Mouse (Mus musculus): ENCODE results near the gene 2200002D01Rik. TPM values are rescaled to one million over a fixed set of nuclear protein-coding genes. Genes with fewer than 3 reads are reported as not detected.

Gene 2200002D01Rik
- polyA plus RNA-seq, 1 experiment from 2014 or later: 3.1 TPM

DNA sequence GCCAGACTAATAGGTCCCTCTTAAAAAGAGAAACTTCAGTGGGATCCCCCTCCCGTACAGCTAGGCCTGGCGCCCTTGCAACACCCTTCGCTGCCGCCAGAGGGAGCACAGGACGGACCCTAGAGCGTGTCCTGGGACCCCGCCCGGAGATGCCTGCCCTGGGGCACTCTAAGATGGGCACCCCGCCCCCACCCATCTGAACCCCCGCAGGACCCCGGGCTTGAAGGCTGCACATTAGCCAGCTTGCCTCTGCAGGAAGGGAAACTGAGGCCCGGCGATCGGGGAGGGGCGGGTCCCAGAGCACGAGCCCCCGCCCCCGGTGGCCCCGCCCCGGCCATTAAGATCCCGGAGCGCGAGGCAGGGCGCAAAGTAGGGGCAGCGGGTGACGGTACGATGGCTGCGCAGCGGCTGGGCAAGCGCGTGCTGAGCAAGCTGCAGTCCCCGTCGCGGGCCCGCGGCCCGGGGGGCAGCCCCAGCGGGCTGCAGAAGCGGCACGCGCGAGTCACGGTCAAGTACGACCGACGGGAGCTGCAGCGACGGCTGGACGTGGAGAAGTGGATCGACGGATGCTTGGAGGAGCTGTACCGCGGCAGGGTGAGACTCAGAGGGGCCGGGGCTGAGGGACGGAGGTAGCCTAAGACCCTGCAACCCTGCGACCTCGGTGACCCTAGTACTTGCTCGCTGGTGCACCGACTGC lies 40.8 kb upstream of the 2200002D01Rik start, which contains the start of gene Ppp1r14a:
Gene Ppp1r14a, plus strand, starts transcription at position 367 of the 697 bp plus-strand sequence.
- H3K9me3 ChIP-seq (replicated peaks): no peaks in the 10 kb centered on the region
- peaks cover 29% of the 10 kb centered on the region for H3K27me3 ChIP-seq
- H3K4me2 ChIP-seq: peak within 1 kb of the TSS; percentile 79
- H3K9ac ChIP-seq: peak within 1 kb of the TSS; percentile 55
- peak; percentile 59 for DNase-seq
- peaks cover 48% of the 10 kb centered on the region for H3K4me1 ChIP-seq (replicated peaks)
- peak within 1 kb of the TSS; percentile 57 for H3K4me3 ChIP-seq (replicated peaks)
- no peak within 1 kb of the TSS for H3K27ac ChIP-seq
- no peaks in the 10 kb centered on the region for H3K36me3 ChIP-seq
- 2% methylated on average over 59 of the region's 59 CpGs for WGBS (ENCODE audit: insufficient replicate concordance)
- peak; percentile 54 for ATAC-seq (ENCODE audit: low read depth)

DNA sequence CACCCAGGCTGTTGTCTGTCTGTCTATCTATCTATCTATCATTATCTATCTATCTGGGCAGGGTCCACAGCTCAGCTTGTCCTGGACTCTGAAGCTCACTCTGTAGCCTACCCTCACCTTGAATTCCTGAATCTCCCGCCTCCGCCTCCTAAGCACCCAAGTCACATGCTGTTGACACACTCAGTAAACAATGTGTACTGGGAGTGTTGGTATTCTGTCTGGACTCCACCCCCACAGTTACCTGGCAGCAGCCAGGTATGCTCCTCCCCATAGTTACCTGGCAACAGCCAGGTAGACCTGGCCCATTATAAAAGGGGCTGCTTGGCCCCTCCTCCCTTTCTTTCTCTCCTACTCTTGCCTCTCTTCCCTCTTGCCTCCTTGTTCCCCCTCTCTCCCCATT lies 39.8 kb upstream of the 2200002D01Rik start:
- H3K4me1 ChIP-seq (replicated peaks): peaks cover 42% of the 10 kb centered on the region
- peaks cover 26% of the 10 kb centered on the region for H3K27me3 ChIP-seq
- H3K36me3 ChIP-seq: no peaks in the 10 kb centered on the region
- no peak overlapping the region for H3K4me2 ChIP-seq
- no peak overlapping the region for H3K27ac ChIP-seq
- no peak for ATAC-seq (ENCODE audit: low read depth)
- no peaks in the 10 kb centered on the region for H3K9me3 ChIP-seq (replicated peaks)
- H3K4me3 ChIP-seq (replicated peaks): no peak overlapping the region
- 72% methylated on average over 2 of the region's 2 CpGs for WGBS (ENCODE audit: insufficient replicate concordance)
- H3K9ac ChIP-seq: no peak overlapping the region
- no peak for DNase-seq

DNA sequence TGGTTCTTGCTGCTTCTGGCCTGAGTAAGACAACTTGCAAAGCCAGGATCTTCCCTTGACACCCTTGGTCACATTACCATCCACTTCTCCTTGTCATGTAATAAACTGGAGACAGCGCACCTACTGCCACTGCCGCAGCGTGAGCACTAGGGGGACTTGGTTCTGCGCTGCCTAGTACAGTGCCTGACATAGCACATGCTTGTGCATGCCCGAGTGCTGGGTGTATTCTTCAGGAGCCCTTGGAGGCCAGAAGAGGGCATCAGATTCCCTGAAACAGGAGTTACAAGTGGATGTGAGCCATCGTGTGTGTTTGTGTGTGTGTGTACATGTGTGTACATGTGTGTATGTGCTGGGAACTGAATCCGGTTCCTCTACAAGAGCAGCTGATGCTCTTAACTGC lies 39.2 kb upstream of the 2200002D01Rik start:
- Histone ChIP-seq H3K4me2 (no peak overlapping the region), H3K4me1 (replicated peaks) (peaks cover 36% of the 10 kb centered on the region), H3K9ac (no peak overlapping the region), H3K9me3 (replicated peaks) (no peaks in the 10 kb centered on the region), H3K27ac (no peak overlapping the region), H3K36me3 (no peaks in the 10 kb centered on the region), H3K27me3 (peaks cover 31% of the 10 kb centered on the region), H3K4me3 (replicated peaks) (no peak overlapping the region)
- ATAC-seq (ENCODE audit: low read depth) (no peak), DNase-seq (no peak)
- 74% methylated on average over 7 of the region's 7 CpGs for WGBS (ENCODE audit: insufficient replicate concordance)

DNA sequence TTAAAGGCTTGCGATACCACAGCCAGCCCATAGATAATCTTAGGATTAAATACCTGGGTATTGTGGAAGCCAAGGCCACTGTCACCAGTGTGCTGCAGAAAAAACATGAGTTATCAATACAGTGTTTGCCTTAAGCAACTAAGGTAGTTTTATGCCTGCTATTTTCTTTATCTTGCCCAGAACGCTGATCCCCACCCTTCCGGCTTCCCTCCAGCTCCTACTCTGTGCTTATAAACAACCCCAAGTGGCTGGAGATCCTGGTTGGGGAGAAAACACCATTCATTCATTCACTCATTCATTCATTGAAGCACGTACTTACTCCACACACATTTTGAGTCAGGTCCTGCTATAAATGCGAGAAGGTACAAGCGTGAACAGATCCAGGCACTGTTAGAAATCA lies 36.3 kb upstream of the 2200002D01Rik start:
- DNase-seq: no peak
- no peak overlapping the region for H3K4me3 ChIP-seq (replicated peaks)
- no peak overlapping the region for H3K4me2 ChIP-seq
- H3K27me3 ChIP-seq: peaks cover 41% of the 10 kb centered on the region
- H3K4me1 ChIP-seq (replicated peaks): peaks cover 40% of the 10 kb centered on the region
- no peaks in the 10 kb centered on the region for H3K36me3 ChIP-seq
- 75% methylated on average over 6 of the region's 6 CpGs for WGBS (ENCODE audit: insufficient replicate concordance)
- no peak overlapping the region for H3K9ac ChIP-seq
- ATAC-seq (ENCODE audit: low read depth): no peak
- no peak overlapping the region for H3K27ac ChIP-seq
- no peaks in the 10 kb centered on the region for H3K9me3 ChIP-seq (replicated peaks)

DNA sequence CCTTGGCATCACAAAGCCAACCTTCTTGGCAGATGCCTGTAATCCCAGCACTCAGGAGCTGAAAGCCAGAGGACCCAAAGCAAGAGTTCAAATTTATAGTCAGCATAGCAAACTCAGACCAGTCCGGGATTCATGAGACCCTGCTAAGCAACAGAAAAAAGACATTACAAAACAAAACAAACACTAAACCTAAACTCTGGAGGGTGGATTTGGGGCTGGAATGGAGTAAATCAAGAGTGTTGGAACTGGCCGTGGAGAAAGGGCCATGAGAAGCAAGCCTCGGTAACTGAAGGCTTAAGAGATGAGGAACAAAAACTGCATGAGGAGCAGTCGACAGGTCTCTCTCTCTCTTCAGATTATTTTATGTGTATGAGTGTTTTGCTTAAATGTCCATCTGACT lies 35.6 kb upstream of the 2200002D01Rik start:
- WGBS (ENCODE audit: insufficient replicate concordance): 61% methylated on average over 4 of the region's 4 CpGs
- Histone ChIP-seq H3K9ac (no peak overlapping the region), H3K4me3 (replicated peaks) (no peak overlapping the region), H3K4me1 (replicated peaks) (peaks cover 33% of the 10 kb centered on the region), H3K36me3 (no peaks in the 10 kb centered on the region), H3K4me2 (no peak overlapping the region), H3K9me3 (replicated peaks) (no peaks in the 10 kb centered on the region), H3K27ac (no peak overlapping the region), H3K27me3 (peaks cover 36% of the 10 kb centered on the region)
- DNase-seq: no peak
- no peak for ATAC-seq (ENCODE audit: low read depth)

DNA sequence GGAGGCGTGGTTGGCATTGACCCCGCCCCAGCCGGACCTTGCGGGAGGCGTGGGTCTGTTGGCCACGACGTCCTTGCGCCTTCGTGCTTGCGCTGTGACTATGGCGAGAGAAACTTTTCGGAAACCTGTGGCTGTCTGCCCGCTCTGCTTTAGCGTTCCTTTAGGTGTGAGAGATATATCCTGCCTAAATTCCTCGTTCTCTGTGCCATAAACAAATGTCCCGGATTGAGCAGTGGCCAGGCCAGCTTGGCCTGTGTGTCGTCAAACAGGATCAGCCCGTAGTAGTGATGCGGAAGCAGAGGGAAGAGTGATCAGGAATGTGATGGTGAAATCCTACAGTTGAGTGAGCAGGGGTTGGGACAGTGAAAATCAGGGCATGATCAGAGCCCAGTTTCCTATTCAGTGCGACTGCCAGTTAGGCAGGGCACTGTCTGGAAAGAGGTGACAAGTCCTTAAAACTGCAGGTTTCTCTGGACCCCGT lies 33.8 kb upstream of the 2200002D01Rik start:
- Histone ChIP-seq H3K4me3 (replicated peaks) (peak overlapping the region; percentile 65), H3K9ac (peak overlapping the region; percentile 53), H3K4me1 (replicated peaks) (peaks cover 29% of the 10 kb centered on the region), H3K27me3 (peaks cover 28% of the 10 kb centered on the region), H3K27ac (no peak overlapping the region), H3K9me3 (replicated peaks) (no peaks in the 10 kb centered on the region), H3K36me3 (no peaks in the 10 kb centered on the region), H3K4me2 (peak overlapping the region; percentile 88)
- DNase-seq: no peak
- 14% methylated on average over 21 of the region's 21 CpGs for WGBS (ENCODE audit: insufficient replicate concordance)
- ATAC-seq (ENCODE audit: low read depth): peak; percentile 19; the same call in 1 of the 2 replicates

DNA sequence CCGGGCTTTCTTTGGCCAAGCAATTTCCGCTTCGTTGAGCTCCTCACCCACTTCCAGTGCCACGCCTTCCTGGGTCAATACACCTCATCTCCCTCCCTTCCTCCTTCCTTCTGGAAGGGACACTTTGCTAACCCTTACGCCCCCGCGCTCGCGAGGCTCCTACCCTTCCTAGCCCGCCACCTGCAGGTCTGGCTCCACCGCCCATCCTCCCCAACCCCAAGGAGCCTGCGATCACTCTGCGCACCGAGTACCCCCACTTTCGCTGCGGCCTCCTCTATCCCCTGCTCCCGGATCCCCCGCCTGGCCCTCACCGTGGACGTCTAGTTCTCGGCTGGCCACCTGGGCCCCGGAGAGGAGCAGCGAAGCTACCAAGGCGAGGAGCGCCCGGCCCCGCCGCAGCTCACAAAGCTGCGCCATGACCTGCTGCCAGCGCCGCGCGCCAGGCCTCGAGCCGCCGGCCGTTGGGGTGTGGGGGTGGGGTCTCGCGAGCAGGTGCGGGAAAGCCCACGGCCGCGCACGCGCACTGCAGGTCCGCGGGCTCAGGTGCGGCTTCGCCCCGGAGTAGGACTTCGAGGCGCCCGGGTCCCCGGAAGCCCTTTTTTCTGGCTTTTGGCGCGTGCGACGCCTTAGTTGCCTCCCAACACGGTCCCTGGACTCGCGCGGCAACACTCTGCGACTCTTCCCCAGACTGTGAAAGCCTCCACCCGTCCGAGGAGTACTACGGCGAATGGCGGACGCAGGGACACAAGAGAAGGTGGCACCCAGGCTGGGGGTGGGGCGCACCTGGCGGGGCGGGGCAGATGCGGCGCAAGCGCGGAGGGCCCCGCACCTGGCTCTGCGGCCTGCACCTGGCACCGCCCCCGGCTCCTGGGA lies 33.2 kb upstream of the 2200002D01Rik start, which contains the start of gene Spint2:
Gene Spint2, minus strand, starts transcription at position 712 of the 873 bp plus-strand sequence.
- peaks cover 29% of the 10 kb centered on the region for H3K4me1 ChIP-seq (replicated peaks)
- no peaks in the 10 kb centered on the region for H3K9me3 ChIP-seq (replicated peaks)
- peaks cover 28% of the 10 kb centered on the region for H3K27me3 ChIP-seq
- H3K4me3 ChIP-seq (replicated peaks): peak within 1 kb of the TSS; percentile 65
- H3K9ac ChIP-seq: peak within 1 kb of the TSS; percentile 53
- DNase-seq (peak; percentile 34), ATAC-seq (ENCODE audit: low read depth) (peak; percentile 60)
- H3K36me3 ChIP-seq: no peaks in the 10 kb centered on the region
- H3K4me2 ChIP-seq: peak within 1 kb of the TSS; percentile 88
- under 1% methylated on average over 80 of the region's 80 CpGs for WGBS (ENCODE audit: insufficient replicate concordance)
- H3K27ac ChIP-seq: no peak within 1 kb of the TSS

DNA sequence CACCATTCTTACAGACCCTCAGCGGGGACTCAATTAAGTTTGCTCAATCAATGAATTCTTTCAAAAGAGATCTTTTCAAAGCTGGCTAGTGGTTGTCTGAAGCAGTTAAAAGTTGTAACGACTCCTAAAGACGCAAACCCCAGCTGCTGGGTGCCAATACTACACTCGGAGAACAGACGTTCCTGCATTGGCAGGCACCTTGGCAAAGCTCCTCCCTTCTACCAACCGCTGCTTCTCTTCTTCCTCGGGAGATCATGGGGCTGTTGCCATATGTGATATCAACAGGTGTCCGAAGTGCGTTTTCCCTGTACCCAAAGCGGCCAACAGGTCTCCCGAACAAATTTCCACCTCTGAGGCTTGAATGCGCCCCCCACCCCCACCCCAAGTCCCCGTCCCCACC lies 32.5 kb upstream of the 2200002D01Rik start:
- H3K27me3 ChIP-seq: peaks cover 28% of the 10 kb centered on the region
- H3K36me3 ChIP-seq: no peaks in the 10 kb centered on the region

DNA sequence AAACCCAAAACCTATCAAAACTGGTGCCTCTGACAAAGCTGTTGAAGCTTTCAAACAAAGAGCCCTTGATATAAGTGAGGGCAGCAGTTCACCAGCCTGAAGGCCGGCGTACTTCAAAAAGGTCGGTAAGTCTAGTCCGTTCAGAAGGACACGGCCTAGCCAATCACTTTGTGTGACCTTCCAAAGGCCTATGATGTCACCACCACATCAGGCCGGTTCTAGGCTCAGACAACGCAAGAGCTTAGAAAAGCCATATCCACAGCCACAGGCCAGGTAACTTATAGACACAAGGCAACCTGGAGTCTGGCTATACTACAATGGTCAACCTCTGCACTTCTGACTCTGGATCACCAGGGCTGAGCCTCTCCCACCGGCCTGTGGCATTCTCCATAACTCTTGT lies 31.7 kb upstream of the 2200002D01Rik start:
- Histone ChIP-seq H3K9ac (no peak overlapping the region), H3K4me1 (replicated peaks) (peaks cover 29% of the 10 kb centered on the region), H3K9me3 (replicated peaks) (no peaks in the 10 kb centered on the region), H3K27me3 (peaks cover 28% of the 10 kb centered on the region), H3K36me3 (no peaks in the 10 kb centered on the region), H3K27ac (no peak overlapping the region), H3K4me2 (no peak overlapping the region), H3K4me3 (replicated peaks) (no peak overlapping the region)
- whole genome bisulfite sequencing (ENCODE audit: insufficient replicate concordance): 75% methylated on average over 8 of the region's 8 CpGs
- ATAC-seq (ENCODE audit: low read depth) (no peak), DNase-seq (no peak)

More for the DNA sequence above, 32.5 kb upstream of the 2200002D01Rik start:
- ATAC-seq (ENCODE audit: low read depth): no peak
- Histone ChIP-seq H3K9ac (0 out of 2 replicates have a peak overlapping the region, but pooled peaks have one; percentile 53), H3K4me2 (peak overlapping the region; percentile 88), H3K4me1 (replicated peaks) (peaks cover 29% of the 10 kb centered on the region), H3K4me3 (replicated peaks) (peak overlapping the region; percentile 65), H3K27ac (no peak overlapping the region), H3K9me3 (replicated peaks) (no peaks in the 10 kb centered on the region)
- DNase-seq: no peak
- WGBS (ENCODE audit: insufficient replicate concordance): 11% methylated on average over 13 of the region's 13 CpGs

DNA sequence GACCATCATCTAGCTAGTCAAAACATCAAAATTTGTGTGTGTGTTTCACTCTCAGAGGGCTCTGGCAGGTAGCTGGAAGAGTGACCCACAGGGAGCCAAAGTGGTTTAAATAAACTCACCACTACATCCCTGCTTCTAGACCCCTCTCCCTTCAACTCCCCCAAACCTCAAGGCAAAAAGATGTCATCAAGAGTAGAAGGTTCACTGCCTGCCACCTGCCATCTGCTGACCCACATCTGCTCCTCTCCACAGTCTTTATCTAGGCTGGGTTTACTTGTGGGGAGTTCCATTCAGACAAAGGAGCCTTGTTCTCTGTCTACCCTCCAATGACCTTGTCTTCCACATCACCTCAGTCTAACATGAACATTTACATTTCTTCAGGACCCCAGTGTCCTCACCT lies 31.0 kb upstream of the 2200002D01Rik start:
- no peaks in the 10 kb centered on the region for H3K9me3 ChIP-seq (replicated peaks)
- H3K27ac ChIP-seq: no peak overlapping the region
- H3K4me2 ChIP-seq: no peak overlapping the region
- ATAC-seq (ENCODE audit: low read depth) (no peak), DNase-seq (no peak)
- H3K4me1 ChIP-seq (replicated peaks): peaks cover 23% of the 10 kb centered on the region
- no peaks in the 10 kb centered on the region for H3K36me3 ChIP-seq
- no peak overlapping the region for H3K4me3 ChIP-seq (replicated peaks)
- H3K9ac ChIP-seq: no peak overlapping the region
- H3K27me3 ChIP-seq: peaks cover 28% of the 10 kb centered on the region

DNA sequence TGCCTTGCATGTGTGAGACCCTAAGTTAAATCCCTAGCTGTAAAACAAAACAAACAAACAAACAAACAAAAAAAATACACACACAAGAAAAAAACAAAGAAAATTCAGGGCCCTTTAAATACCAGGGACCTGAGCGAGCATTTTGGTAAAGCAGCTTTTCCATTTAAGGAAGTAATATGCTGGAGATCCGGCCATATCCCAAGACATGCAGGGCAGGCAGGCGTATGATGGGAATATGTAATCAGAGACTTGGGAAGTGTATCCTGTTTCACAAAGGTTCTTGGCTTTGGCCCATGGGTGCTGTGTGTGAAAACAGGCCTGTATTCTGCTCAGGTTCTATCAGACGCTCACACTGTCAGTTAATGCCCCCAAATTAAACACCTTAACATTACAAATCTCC lies 29.2 kb upstream of the 2200002D01Rik start:
- no peak for ATAC-seq (ENCODE audit: low read depth)
- Histone ChIP-seq H3K9me3 (replicated peaks) (no peaks in the 10 kb centered on the region), H3K4me2 (no peak overlapping the region), H3K27me3 (peaks cover 24% of the 10 kb centered on the region), H3K27ac (no peak overlapping the region), H3K36me3 (no peaks in the 10 kb centered on the region), H3K9ac (no peak overlapping the region), H3K4me1 (replicated peaks) (peaks cover 21% of the 10 kb centered on the region), H3K4me3 (replicated peaks) (no peak overlapping the region)
- 66% methylated on average over 4 of the region's 4 CpGs for WGBS (ENCODE audit: insufficient replicate concordance)
- DNase-seq: no peak
